Mouse (Mus musculus): Measurements from ENCODE around the gene Kazn.

DNA sequence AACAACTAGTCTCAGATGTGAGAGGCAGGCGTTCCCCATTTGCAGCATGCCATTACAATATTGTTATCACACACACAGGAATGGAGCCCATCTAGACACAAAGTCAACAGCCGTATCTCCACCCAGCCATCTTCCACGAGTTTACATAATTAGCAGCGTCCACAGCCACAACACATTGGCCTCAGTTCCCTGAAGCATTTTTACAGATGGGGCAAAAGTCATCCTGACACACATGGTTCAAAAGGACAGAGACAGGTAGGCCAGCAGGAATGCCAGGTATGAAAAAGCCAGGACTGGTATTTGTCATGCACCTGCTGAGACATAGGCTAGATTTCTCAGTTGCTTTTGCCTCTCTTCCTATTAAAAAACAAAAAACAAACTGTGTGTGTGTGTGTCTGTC is 2.5 kb downstream of the Kazn start:
- TF ChIP-seq POLR2A (IDR thresholded peaks at IDR 0.05; ENCODE audit: borderline replicate concordance, extremely low read depth, low read depth, low read length) (no peak), CTCF (IDR thresholded peaks at IDR 0.05; ENCODE audit: insufficient read depth, low read length) (no peak)
